Mouse (Mus musculus) ES-Bruce4 (cell line): ENCODE results near the gene Thtpa.

Experiments
- EP300 ChIP-seq: IDR thresholded peaks from 2 replicates; pipeline ENCODE4 v1.6.1; 2011; ENCODE audit warnings: low read depth, low read length; ENCODE audit not compliant: insufficient read depth
- POLR2A ChIP-seq: IDR thresholded peaks from one replicate; pipeline ENCODE4 v1.8.1; 2011; ENCODE audit warnings: low read length; ENCODE audit not compliant: insufficient read depth

GRCm38 (mm10) chr14:55053708-55054190 lies 40.8 kb upstream of the Thtpa start:
- TF ChIP-seq POLR2A (no peak), EP300 (no peak)
